Mouse (Mus musculus) midbrain, embryonic 12.5 days (tissue): ENCODE results near the gene Xcr1. TPM values are rescaled to one million over a fixed set of nuclear protein-coding genes. Genes with fewer than 3 reads are reported as not detected.

Experiments used
- ATAC-seq: fragments of 200-750 bp; cut with Nextera tagmentation; 2 replicates; pipeline ENCODE4 v1.8.0; 2017; ENCODE audit warnings: low read depth, moderate TSS enrichment, moderate library complexity; ENCODE audit not compliant: low FRiP score
- H3K27ac ChIP-seq: fragments of 300-500 bp; sonication (generic); replicated peaks from 2 replicates; pipeline ENCODE4 v1.5.1; 2016; ENCODE audit warnings: mild to moderate bottlenecking
- H3K27me3 ChIP-seq: fragments of 300-500 bp; sonication (generic); 2 replicates; pipeline ENCODE4 v1.6.1; 2016; ENCODE audit warnings: mild to moderate bottlenecking
- H3K36me3 ChIP-seq: fragments of 300-500 bp; sonication (generic); 2 replicates; pipeline ENCODE4 v1.6.1; 2016
- H3K4me1 ChIP-seq: fragments of 300-500 bp; sonication (generic); 2 replicates; pipeline ENCODE4 v1.6.1; 2016
- H3K4me2 ChIP-seq: fragments of 300-500 bp; sonication (generic); replicated peaks from 2 replicates; pipeline ENCODE4 v1.6.1; 2016; ENCODE audit warnings: mild to moderate bottlenecking, moderate library complexity
- H3K4me3 ChIP-seq: fragments of 300-500 bp; sonication (generic); 2 replicates; pipeline ENCODE4 v1.5.1; 2016; ENCODE audit warnings: mild to moderate bottlenecking
- H3K9ac ChIP-seq: fragments of 300-500 bp; sonication (generic); replicated peaks from 2 replicates; pipeline ENCODE4 v1.6.1; 2016; ENCODE audit warnings: mild to moderate bottlenecking, moderate library complexity
- H3K9me3 ChIP-seq: fragments of 300-500 bp; sonication (generic); 2 replicates; pipeline ENCODE4 v1.6.1; 2016; ENCODE audit warnings: mild to moderate bottlenecking
- WGBS: fragments of 180-500 bp; shearing (Covaris S2); methylation state at CpG from one replicate; pipeline ENCODE4 v1.1.7; 2016; 5-methylcytosine and 5-hydroxymethylcytosine counted together
- polyA plus RNA-seq: library from polyadenylated mRNA; unstranded; fragments of >200 nt; fragmentation: Nextera tagmentation; extraction: Ambion mirVana; gene quantifications from 2 replicates; pipeline ENCODE4 v1.2.1, GENCODE M21; 2016

Gene Xcr1
- polyA plus RNA-seq, 1 experiment from 2014 or later, result not detected

DNA sequence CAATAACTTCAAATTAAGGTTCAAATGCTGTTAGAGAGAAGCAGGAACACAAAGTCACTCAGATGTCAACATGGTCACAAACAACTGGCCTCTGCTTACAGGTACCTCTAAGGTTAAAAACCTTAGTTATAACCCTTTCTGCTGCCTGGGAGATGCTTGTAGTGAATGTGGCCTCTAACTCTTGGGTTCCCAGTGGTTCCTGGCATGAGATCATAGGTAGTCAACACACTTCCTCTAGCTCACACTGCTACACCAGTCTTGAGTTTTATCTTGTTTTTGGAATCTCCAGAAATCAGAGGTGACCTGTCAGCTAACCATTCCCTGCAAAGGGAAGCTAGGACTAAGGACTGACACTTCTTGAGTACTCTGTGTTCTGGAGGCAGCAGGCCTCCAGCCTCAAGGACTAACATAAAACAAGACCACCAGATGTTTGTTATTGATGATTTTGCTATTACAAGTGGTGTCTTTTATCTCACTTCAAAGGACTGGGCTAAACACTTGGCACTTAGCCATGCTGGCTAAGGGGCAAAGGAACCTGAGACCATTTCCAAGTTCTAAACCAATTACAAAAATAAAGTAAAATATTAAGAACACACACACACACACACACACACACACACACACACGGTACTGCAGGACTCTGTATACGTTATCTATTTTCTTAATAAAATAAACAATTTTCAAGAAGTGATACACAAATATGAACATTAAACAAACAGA, 11.7 kb downstream of the Xcr1 start:
- H3K4me1 ChIP-seq, result peaks cover 14% of the 10 kb centered on the region
- no peak overlapping the region for H3K4me3 ChIP-seq
- H3K27ac ChIP-seq, result no peak overlapping the region
- no peak overlapping the region for H3K9ac ChIP-seq
- no peak for ATAC-seq
- H3K4me2 ChIP-seq, result peak overlapping the region; percentile 63; the same call in 1 of the 2 replicates
- no peaks in the 10 kb centered on the region for H3K36me3 ChIP-seq
- H3K27me3 ChIP-seq, result no peaks in the 10 kb centered on the region
- H3K9me3 ChIP-seq, result no peaks in the 10 kb centered on the region
- WGBS, result 78% methylated on average over 2 of the region's 2 CpGs

GRCm38 (mm10) chr9:123846490-123846889, 15.3 kb downstream of the Xcr1 start:
- Histone ChIP-seq H3K9ac (no peak overlapping the region), H3K27ac (no peak overlapping the region), H3K27me3 (no peaks in the 10 kb centered on the region), H3K9me3 (no peaks in the 10 kb centered on the region), H3K36me3 (peaks cover 3% of the 10 kb centered on the region; the same call in 1 of the 2 replicates), H3K4me1 (peaks cover 14% of the 10 kb centered on the region), H3K4me2 (no peak overlapping the region), H3K4me3 (no peak overlapping the region)
- WGBS, result 97% methylated on average over 1 of the region's 1 CpGs
- ATAC-seq, result no peak

- no peak for ATAC-seq
- H3K9ac ChIP-seq, result no peak overlapping the region
- H3K27me3 ChIP-seq, result no peaks in the 10 kb centered on the region
- H3K4me2 ChIP-seq, result no peak overlapping the region
- H3K4me1 ChIP-seq, result 0 out of 2 replicates have a peak, but pooled peaks cover 5% of the 10 kb centered on the region
- H3K9me3 ChIP-seq, result no peaks in the 10 kb centered on the region
- 76% methylated on average over 3 of the region's 3 CpGs for WGBS
- H3K27ac ChIP-seq, result no peak overlapping the region
- H3K4me3 ChIP-seq, result no peak overlapping the region
- peaks cover 3% of the 10 kb centered on the region; the same call in 1 of the 2 replicates for H3K36me3 ChIP-seq
These were observed 16.7 kb downstream of the Xcr1 start for GRCm38 (mm10) chr9:123845120-123845519.

GRCm38 (mm10) chr9:123844468-123844867, 17.4 kb downstream of the Xcr1 start:
- H3K4me3 ChIP-seq, result no peak overlapping the region
- H3K4me1 ChIP-seq, result no peaks in the 10 kb centered on the region
- H3K27ac ChIP-seq, result no peak overlapping the region
- H3K9ac ChIP-seq, result no peak overlapping the region
- H3K36me3 ChIP-seq, result peaks cover 3% of the 10 kb centered on the region; the same call in 1 of the 2 replicates
- H3K4me2 ChIP-seq, result no peak overlapping the region
- 96% methylated on average over 3 of the region's 3 CpGs for WGBS
- H3K27me3 ChIP-seq, result no peaks in the 10 kb centered on the region
- H3K9me3 ChIP-seq, result no peaks in the 10 kb centered on the region
- ATAC-seq, result no peak

DNA sequence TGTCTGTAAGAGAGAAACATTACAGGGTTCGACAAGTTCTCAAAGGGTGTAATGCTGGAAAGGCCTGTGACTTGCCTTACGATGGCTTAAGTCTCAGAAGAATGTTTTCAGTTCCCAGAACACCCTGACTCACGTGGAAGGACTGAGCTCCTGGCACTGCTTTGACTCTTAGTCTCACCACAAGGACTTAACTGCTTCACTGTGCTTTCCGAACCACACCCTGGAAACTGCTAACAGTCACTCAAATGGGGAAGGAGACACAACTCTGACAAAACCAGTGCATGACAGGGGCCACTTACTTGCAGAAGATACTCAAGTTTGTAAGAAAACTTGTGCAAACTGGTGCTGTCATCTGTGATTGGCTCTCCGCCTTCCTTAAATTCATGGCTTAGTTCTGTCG, 21.6 kb downstream of the Xcr1 start:
- no peak for ATAC-seq
- no peaks in the 10 kb centered on the region for H3K4me1 ChIP-seq

GRCm38 (mm10) chr9:123835851-123836250, 26.0 kb downstream of the Xcr1 start:
- no peaks in the 10 kb centered on the region for H3K4me1 ChIP-seq
- H3K4me3 ChIP-seq, result no peak overlapping the region
- no peak overlapping the region for H3K4me2 ChIP-seq
- H3K27ac ChIP-seq, result no peak overlapping the region
- no peak for ATAC-seq
- H3K9ac ChIP-seq, result no peak overlapping the region
- no peaks in the 10 kb centered on the region for H3K9me3 ChIP-seq
- H3K27me3 ChIP-seq, result no peaks in the 10 kb centered on the region
- peaks cover 34% of the 10 kb centered on the region for H3K36me3 ChIP-seq
- 93% methylated on average over 3 of the region's 3 CpGs for WGBS

More for the DNA sequence above, 21.6 kb downstream of the Xcr1 start:
- Histone ChIP-seq H3K4me3 (no peak overlapping the region), H3K9ac (no peak overlapping the region), H3K4me2 (no peak overlapping the region), H3K27ac (no peak overlapping the region), H3K27me3 (no peaks in the 10 kb centered on the region), H3K9me3 (no peaks in the 10 kb centered on the region), H3K36me3 (peaks cover 30% of the 10 kb centered on the region)
- WGBS, result 87% methylated on average over 6 of the region's 6 CpGs

DNA sequence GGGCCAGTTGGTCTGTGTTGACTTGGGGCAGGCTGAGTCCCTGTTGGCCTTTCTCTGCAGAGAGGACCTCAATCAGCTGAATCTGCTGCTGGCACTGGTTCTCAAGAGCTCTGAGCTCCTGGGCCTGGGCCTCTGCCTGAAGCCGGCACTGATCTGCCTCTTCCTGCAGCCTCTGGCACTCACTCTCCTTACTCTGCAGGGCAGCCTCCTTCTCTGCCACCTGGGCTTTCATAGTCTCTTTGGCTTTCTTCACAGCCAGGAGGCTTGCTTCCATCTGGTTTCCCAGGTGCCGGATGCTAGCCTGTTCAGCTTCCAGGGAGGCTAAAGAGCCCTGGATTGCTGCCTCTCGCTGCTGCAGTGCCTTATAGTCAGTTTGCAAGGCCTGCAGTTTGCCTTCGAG, 32.9 kb downstream of the Xcr1 start:
- no peak for ATAC-seq
- Histone ChIP-seq H3K4me3 (no peak overlapping the region), H3K27me3 (no peaks in the 10 kb centered on the region), H3K27ac (no peak overlapping the region), H3K4me1 (no peaks in the 10 kb centered on the region), H3K9ac (no peak overlapping the region), H3K9me3 (no peaks in the 10 kb centered on the region), H3K4me2 (no peak overlapping the region), H3K36me3 (peaks cover 60% of the 10 kb centered on the region)
- 93% methylated on average over 4 of the region's 4 CpGs for WGBS

GRCm38 (mm10) chr9:123826631-123827030, 35.2 kb downstream of the Xcr1 start:
- H3K4me3 ChIP-seq, result no peak overlapping the region
- WGBS, result 88% methylated on average over 3 of the region's 3 CpGs
- no peak overlapping the region for H3K9ac ChIP-seq
- no peak overlapping the region for H3K27ac ChIP-seq
- no peaks in the 10 kb centered on the region for H3K4me1 ChIP-seq
- H3K9me3 ChIP-seq, result no peaks in the 10 kb centered on the region
- no peak overlapping the region for H3K4me2 ChIP-seq
- H3K27me3 ChIP-seq, result no peaks in the 10 kb centered on the region
- H3K36me3 ChIP-seq, result peaks cover 83% of the 10 kb centered on the region
- ATAC-seq, result no peak

DNA sequence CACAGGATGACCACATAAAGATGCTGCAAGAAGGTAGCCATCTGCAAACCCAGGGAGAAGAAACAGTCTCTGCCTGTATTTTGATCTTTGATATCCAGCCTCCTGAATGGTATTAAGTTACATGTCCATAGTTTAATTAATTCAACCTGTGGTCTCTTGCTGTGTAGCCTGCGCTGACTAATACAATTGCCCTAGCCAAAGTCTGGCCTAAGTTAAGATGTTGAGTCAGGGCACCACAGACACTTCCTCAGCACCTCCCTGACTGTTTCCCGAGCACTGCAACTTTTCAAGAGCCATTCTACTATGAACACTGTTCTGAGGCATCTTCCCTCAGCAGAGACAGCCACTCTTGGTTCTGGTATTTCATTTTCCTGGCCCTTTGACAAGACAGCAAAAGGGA, 43.2 kb downstream of the Xcr1 start:
- Histone ChIP-seq H3K27ac (no peak overlapping the region), H3K9me3 (no peaks in the 10 kb centered on the region), H3K9ac (no peak overlapping the region), H3K36me3 (peaks cover 62% of the 10 kb centered on the region), H3K27me3 (no peaks in the 10 kb centered on the region), H3K4me2 (no peak overlapping the region), H3K4me1 (no peaks in the 10 kb centered on the region), H3K4me3 (no peak overlapping the region)
- 89% methylated on average over 2 of the region's 2 CpGs for WGBS
- no peak for ATAC-seq

GRCm38 (mm10) chr9:123815996-123816395, 45.8 kb downstream of the Xcr1 start:
- H3K27ac ChIP-seq, result no peak overlapping the region
- H3K9ac ChIP-seq, result no peak overlapping the region
- no peaks in the 10 kb centered on the region for H3K4me1 ChIP-seq
- H3K4me2 ChIP-seq, result no peak overlapping the region
- no peaks in the 10 kb centered on the region for H3K27me3 ChIP-seq
- ATAC-seq, result no peak
- whole genome bisulfite sequencing, result 91% methylated on average over 1 of the region's 1 CpGs
- H3K4me3 ChIP-seq, result no peak overlapping the region
- H3K36me3 ChIP-seq, result peaks cover 41% of the 10 kb centered on the region
- no peaks in the 10 kb centered on the region for H3K9me3 ChIP-seq

- no peak overlapping the region for H3K27ac ChIP-seq
- H3K4me3 ChIP-seq, result no peak overlapping the region
- 87% methylated on average over 3 of the region's 3 CpGs for WGBS
- H3K27me3 ChIP-seq, result no peaks in the 10 kb centered on the region
- no peak overlapping the region for H3K4me2 ChIP-seq
- H3K9ac ChIP-seq, result no peak overlapping the region
- H3K4me1 ChIP-seq, result no peaks in the 10 kb centered on the region
- no peaks in the 10 kb centered on the region for H3K9me3 ChIP-seq
- H3K36me3 ChIP-seq, result peaks cover 41% of the 10 kb centered on the region; the same call in 1 of the 2 replicates
- no peak for ATAC-seq
These were observed 46.4 kb downstream of the Xcr1 start for GRCm38 (mm10) chr9:123815444-123815843.

DNA sequence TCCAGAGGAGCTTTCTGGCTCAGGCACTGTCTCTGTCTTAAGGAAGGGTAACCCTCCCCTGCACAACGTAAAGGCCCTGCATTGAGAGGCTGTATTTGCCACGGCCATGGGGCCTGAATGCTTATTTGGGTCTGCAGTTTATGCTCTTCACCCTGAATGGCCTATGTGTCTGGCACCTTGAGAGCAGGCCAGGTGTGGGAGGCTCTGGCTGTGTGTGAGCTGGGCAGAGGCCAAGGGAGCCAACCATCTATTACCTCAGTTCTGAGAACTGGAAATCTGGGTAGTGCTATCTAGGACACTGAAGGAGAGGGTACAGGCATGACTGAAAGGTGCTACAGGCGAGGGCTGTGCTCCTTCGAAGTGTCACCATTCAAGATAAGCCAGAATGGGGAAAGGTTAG, 47.0 kb downstream of the Xcr1 start:
- no peak overlapping the region for H3K4me2 ChIP-seq
- no peak for ATAC-seq

DNA sequence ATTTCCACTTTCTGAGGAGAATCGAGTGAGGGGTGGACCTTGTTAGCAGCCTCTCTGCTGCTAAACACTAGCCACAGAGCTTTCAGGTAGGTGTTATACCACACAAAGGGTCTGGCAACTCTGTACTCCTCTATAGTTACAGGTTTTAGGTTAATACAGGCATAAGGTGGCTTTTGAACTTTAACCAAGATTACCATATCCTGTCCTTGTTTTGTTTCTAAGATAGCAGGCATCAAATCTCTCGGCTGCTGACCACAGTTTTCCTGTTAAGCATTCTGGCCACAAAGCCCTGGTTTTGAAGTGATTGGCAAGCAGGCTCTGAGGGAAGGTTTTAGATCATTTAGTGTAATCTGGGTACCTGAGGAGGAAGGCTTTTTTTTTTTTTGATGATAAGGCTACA, 47.5 kb downstream of the Xcr1 start:
- Histone ChIP-seq H3K27me3 (no peaks in the 10 kb centered on the region), H3K9me3 (no peaks in the 10 kb centered on the region), H3K9ac (no peak overlapping the region), H3K36me3 (peaks cover 42% of the 10 kb centered on the region; the same call in 1 of the 2 replicates), H3K4me1 (no peaks in the 10 kb centered on the region), H3K4me2 (no peak overlapping the region), H3K4me3 (no peak overlapping the region), H3K27ac (no peak overlapping the region)
- no peak for ATAC-seq
- WGBS, result 96% methylated on average over 2 of the region's 2 CpGs

More for the DNA sequence above, 47.0 kb downstream of the Xcr1 start:
- no peaks in the 10 kb centered on the region for H3K27me3 ChIP-seq
- H3K27ac ChIP-seq, result no peak overlapping the region
- no peak overlapping the region for H3K4me3 ChIP-seq
- 86% methylated on average over 4 of the region's 4 CpGs for WGBS
- no peaks in the 10 kb centered on the region for H3K4me1 ChIP-seq
- no peaks in the 10 kb centered on the region for H3K9me3 ChIP-seq
- H3K9ac ChIP-seq, result no peak overlapping the region
- H3K36me3 ChIP-seq, result peaks cover 45% of the 10 kb centered on the region; the same call in 1 of the 2 replicates
